Mouse (Mus musculus) forebrain, embryonic 10.5 days (tissue): Measurements from ENCODE around the gene Pcca. TPM values are rescaled to one million over a fixed set of nuclear protein-coding genes. Genes with fewer than 3 reads are reported as not detected.
A peak's percentile ranks its signal among the peaks of the same experiment; 100 is the strongest.

Source experiments
- DNase-seq: peaks from one replicate; pipeline ENCODE4 v3.0.0-alpha.2; 2017; ENCODE audit warnings: low spot score; ENCODE audit errors: extremely low spot score
- H3K27ac ChIP-seq: fragments of 300-500 bp; sonication (generic); 2 replicates; pipeline ENCODE4 v1.5.1; 2016; ENCODE audit warnings: mild to moderate bottlenecking
- H3K27me3 ChIP-seq: fragments of 300-500 bp; sonication (generic); 2 replicates; pipeline ENCODE4 v1.6.1; 2016; ENCODE audit warnings: mild to moderate bottlenecking; ENCODE audit not compliant: poor library complexity, severe bottlenecking
- H3K36me3 ChIP-seq: fragments of 300-500 bp; sonication (generic); replicated peaks from 2 replicates; pipeline ENCODE4 v1.6.1; 2016; ENCODE audit warnings: mild to moderate bottlenecking, moderate library complexity
- H3K4me1 ChIP-seq: fragments of 300-500 bp; sonication (generic); 2 replicates; pipeline ENCODE4 v1.6.1; 2016
- H3K4me3 ChIP-seq: fragments of 300-500 bp; sonication (generic); 2 replicates; pipeline ENCODE4 v1.5.1; 2016; ENCODE audit warnings: mild to moderate bottlenecking, moderate library complexity
- H3K9me3 ChIP-seq: fragments of 300-500 bp; sonication (generic); 2 replicates; pipeline ENCODE4 v1.6.1; 2016; ENCODE audit warnings: mild to moderate bottlenecking, moderate library complexity
- WGBS: fragments of 180-500 bp; shearing (Covaris S2); methylation state at CpG from one replicate; pipeline ENCODE4 v1.1.7; 2016; 5-methylcytosine and 5-hydroxymethylcytosine counted together
- polyA plus RNA-seq: library from polyadenylated mRNA; unstranded; fragments of >200 nt; fragmentation: Nextera tagmentation; extraction: Ambion mirVana; gene quantifications from 2 replicates; pipeline ENCODE4 v1.2.1, GENCODE M21; 2016

Gene Pcca
- polyA plus RNA-seq, 1 experiment from 2014 or later: 38.9 TPM

GRCm38 (mm10) chr14:122876723-122877122, 342.6 kb downstream of the Pcca start:
- Histone ChIP-seq H3K36me3 (no peaks in the 10 kb centered on the region), H3K4me3 (no peak overlapping the region), H3K27me3 (peaks cover 16% of the 10 kb centered on the region), H3K9me3 (no peaks in the 10 kb centered on the region), H3K4me1 (peaks cover 53% of the 10 kb centered on the region), H3K27ac (no peak overlapping the region)
- WGBS: 71% methylated on average over 7 of the region's 7 CpGs
- DNase-seq: no peak

GRCm38 (mm10) chr14:122877787-122878186, 343.7 kb downstream of the Pcca start:
- WGBS: 89% methylated on average over 3 of the region's 3 CpGs
- H3K4me1 ChIP-seq: peaks cover 53% of the 10 kb centered on the region
- H3K4me3 ChIP-seq: no peak overlapping the region
- peaks cover 16% of the 10 kb centered on the region for H3K27me3 ChIP-seq
- no peaks in the 10 kb centered on the region for H3K36me3 ChIP-seq
- H3K9me3 ChIP-seq: no peaks in the 10 kb centered on the region
- no peak for DNase-seq
- H3K27ac ChIP-seq: no peak overlapping the region

- no peak overlapping the region for H3K27ac ChIP-seq
- peaks cover 54% of the 10 kb centered on the region for H3K4me1 ChIP-seq
- WGBS: 77% methylated on average over 7 of the region's 7 CpGs
- H3K4me3 ChIP-seq: no peak overlapping the region
- no peaks in the 10 kb centered on the region for H3K36me3 ChIP-seq
- H3K9me3 ChIP-seq: no peaks in the 10 kb centered on the region
- H3K27me3 ChIP-seq: peaks cover 7% of the 10 kb centered on the region; the same call in 1 of the 2 replicates
- no peak for DNase-seq
Measured at GRCm38 (mm10) chr14:122880291-122880690, 346.2 kb downstream of the Pcca start.

- Histone ChIP-seq H3K4me3 (no peak overlapping the region), H3K27ac (peak overlapping the region; percentile 77), H3K9me3 (no peaks in the 10 kb centered on the region), H3K4me1 (peaks cover 43% of the 10 kb centered on the region), H3K36me3 (no peaks in the 10 kb centered on the region), H3K27me3 (peaks cover 6% of the 10 kb centered on the region; the same call in 1 of the 2 replicates)
- 60% methylated on average over 2 of the region's 2 CpGs for WGBS
- DNase-seq: no peak
Measured at GRCm38 (mm10) chr14:122881699-122882098, 347.6 kb downstream of the Pcca start.

GRCm38 (mm10) chr14:122882201-122882639, 348.1 kb downstream of the Pcca start:
- no peaks in the 10 kb centered on the region for H3K36me3 ChIP-seq
- no peaks in the 10 kb centered on the region for H3K9me3 ChIP-seq
- 61% methylated on average over 9 of the region's 9 CpGs for whole genome bisulfite sequencing
- peak overlapping the region; percentile 77 for H3K27ac ChIP-seq
- no peak for DNase-seq
- H3K27me3 ChIP-seq: 0 out of 2 replicates have a peak, but pooled peaks cover under 1% of the 10 kb centered on the region
- H3K4me1 ChIP-seq: peaks cover 41% of the 10 kb centered on the region
- H3K4me3 ChIP-seq: no peak overlapping the region

GRCm38 (mm10) chr14:122882795-122883409, 348.8 kb downstream of the Pcca start:
- peak overlapping the region; percentile 77 for H3K27ac ChIP-seq
- H3K4me3 ChIP-seq: no peak overlapping the region
- no peaks in the 10 kb centered on the region for H3K9me3 ChIP-seq
- DNase-seq: no peak
- 83% methylated on average over 7 of the region's 7 CpGs for WGBS
- H3K36me3 ChIP-seq: no peaks in the 10 kb centered on the region
- no peaks in the 10 kb centered on the region for H3K27me3 ChIP-seq
- H3K4me1 ChIP-seq: peaks cover 45% of the 10 kb centered on the region

- H3K27ac ChIP-seq: peak overlapping the region; percentile 77
- peaks cover 50% of the 10 kb centered on the region for H3K4me1 ChIP-seq
- no peaks in the 10 kb centered on the region for H3K36me3 ChIP-seq
- no peaks in the 10 kb centered on the region for H3K27me3 ChIP-seq
- H3K4me3 ChIP-seq: no peak overlapping the region
- H3K9me3 ChIP-seq: no peaks in the 10 kb centered on the region
- WGBS: 66% methylated on average over 4 of the region's 4 CpGs
- DNase-seq: no peak
Measured at GRCm38 (mm10) chr14:122883410-122883806, 349.3 kb downstream of the Pcca start.

GRCm38 (mm10) chr14:122883821-122884584, 349.9 kb downstream of the Pcca start:
- no peak for DNase-seq
- Histone ChIP-seq H3K4me1 (peaks cover 51% of the 10 kb centered on the region), H3K4me3 (no peak overlapping the region), H3K9me3 (no peaks in the 10 kb centered on the region), H3K27me3 (no peaks in the 10 kb centered on the region), H3K27ac (peak overlapping the region; percentile 77), H3K36me3 (no peaks in the 10 kb centered on the region)
- WGBS: 46% methylated on average over 10 of the region's 10 CpGs

- WGBS: 91% methylated on average over 7 of the region's 7 CpGs
- peaks cover 46% of the 10 kb centered on the region for H3K4me1 ChIP-seq
- no peaks in the 10 kb centered on the region for H3K9me3 ChIP-seq
- H3K36me3 ChIP-seq: no peaks in the 10 kb centered on the region
- H3K27ac ChIP-seq: no peak overlapping the region
- no peak for DNase-seq
- H3K4me3 ChIP-seq: no peak overlapping the region
- no peaks in the 10 kb centered on the region for H3K27me3 ChIP-seq
Measured at GRCm38 (mm10) chr14:122885893-122886292, 351.8 kb downstream of the Pcca start.

- Histone ChIP-seq H3K27ac (no peak overlapping the region), H3K4me1 (peaks cover 36% of the 10 kb centered on the region), H3K9me3 (no peaks in the 10 kb centered on the region), H3K27me3 (no peaks in the 10 kb centered on the region), H3K36me3 (peaks cover 7% of the 10 kb centered on the region), H3K4me3 (no peak overlapping the region)
- WGBS: 84% methylated on average over 1 of the region's 1 CpGs
- no peak for DNase-seq
Measured at GRCm38 (mm10) chr14:122887278-122887677, 353.2 kb downstream of the Pcca start.

GRCm38 (mm10) chr14:122887702-122888479, 353.8 kb downstream of the Pcca start:
- peaks cover 7% of the 10 kb centered on the region for H3K36me3 ChIP-seq
- no peak overlapping the region for H3K4me3 ChIP-seq
- H3K4me1 ChIP-seq: peaks cover 30% of the 10 kb centered on the region
- no peaks in the 10 kb centered on the region for H3K9me3 ChIP-seq
- no peak overlapping the region; the same call in 1 of the 2 replicates for H3K27ac ChIP-seq
- no peak for DNase-seq
- 82% methylated on average over 3 of the region's 3 CpGs for WGBS
- no peaks in the 10 kb centered on the region for H3K27me3 ChIP-seq

GRCm38 (mm10) chr14:122888480-122888872, 354.4 kb downstream of the Pcca start:
- Histone ChIP-seq H3K4me3 (no peak overlapping the region), H3K4me1 (peaks cover 24% of the 10 kb centered on the region), H3K27ac (no peak overlapping the region; the same call in 1 of the 2 replicates), H3K9me3 (no peaks in the 10 kb centered on the region), H3K36me3 (peaks cover 7% of the 10 kb centered on the region), H3K27me3 (no peaks in the 10 kb centered on the region)
- WGBS: 94% methylated on average over 1 of the region's 1 CpGs
- no peak for DNase-seq
